Mouse (Mus musculus) ES-E14 (cell line): Measurements from ENCODE around the gene Speer2. TPM values are rescaled to one million over a fixed set of nuclear protein-coding genes. Genes with fewer than 3 reads are reported as not detected.

Source experiments
- DNase-seq: peaks from one replicate; pipeline ENCODE4 v3.0.0-alpha.2; 2013; ENCODE audit warnings: low read depth, low spot score
- H3K27ac ChIP-seq: 2 replicates; pipeline ENCODE4 v1.5.1; 2012; ENCODE audit warnings: low read depth, mild to moderate bottlenecking, low read length, moderate library complexity, mixed read lengths; ENCODE audit not compliant: poor library complexity, insufficient read depth, severe bottlenecking
- H3K36me3 ChIP-seq: 2 replicates; pipeline ENCODE4 v1.6.1; 2012; ENCODE audit warnings: mild to moderate bottlenecking, low read length, moderate library complexity, mixed read lengths; ENCODE audit not compliant: control insufficient read depth, poor library complexity, insufficient read depth, severe bottlenecking
- H3K4me1 ChIP-seq, 2 experiments: fragments of 150-350 bp in 1 of 2; sonication (generic) in 1 of 2; 2 replicates each; pipeline ENCODE4 v1.6.1; 2012; ENCODE audit warnings: low read length in 2 of 2, mild to moderate bottlenecking in 1 of 2, mixed read lengths in 1 of 2; ENCODE audit not compliant: control insufficient read depth in 2 of 2, insufficient read depth in 2 of 2, poor library complexity in 1 of 2
- H3K4me3 ChIP-seq, 2 experiments: fragments of 150-350 bp in 1 of 2; sonication (generic) in 1 of 2; 2 replicates each; pipeline ENCODE4 v1.5.1; 2012; ENCODE audit warnings: low read length in 2 of 2, low read depth in 1 of 2, mild to moderate bottlenecking in 1 of 2, mixed read lengths in 1 of 2; ENCODE audit not compliant: insufficient read depth in 1 of 2, poor library complexity in 1 of 2, severe bottlenecking in 1 of 2
- H3K9ac ChIP-seq: 2 replicates; pipeline ENCODE4 v1.6.1; 2012; ENCODE audit warnings: low read depth, mild to moderate bottlenecking, low read length, mixed read lengths; ENCODE audit not compliant: poor library complexity, insufficient read depth, severe bottlenecking
- H3K9me3 ChIP-seq: fragments of 150-350 bp; sonication (generic); 2 replicates; pipeline ENCODE4 v1.6.1; 2012; ENCODE audit warnings: low read depth, mild to moderate bottlenecking, low read length; ENCODE audit not compliant: control insufficient read depth, insufficient read depth
- CHD2 ChIP-seq: IDR thresholded peaks from 2 replicates; pipeline ENCODE4 v1.6.1; 2014; ENCODE audit warnings: mild to moderate bottlenecking, low read depth, low read length, inconsistent platforms
- HCFC1 ChIP-seq: IDR thresholded peaks from 2 replicates; pipeline ENCODE4 v1.6.1; 2012; ENCODE audit warnings: low read length, inconsistent platforms, borderline replicate concordance; ENCODE audit not compliant: insufficient read depth
- MAFK ChIP-seq: IDR thresholded peaks from 2 replicates; pipeline ENCODE4 v1.6.1; 2014; ENCODE audit warnings: mild to moderate bottlenecking, low read depth, low read length, inconsistent platforms; ENCODE audit not compliant: insufficient read depth
- ZC3H11A ChIP-seq: IDR thresholded peaks from 2 replicates; pipeline ENCODE4 v1.6.1; 2012; ENCODE audit warnings: low read depth, mild to moderate bottlenecking, inconsistent platforms, low read length, borderline replicate concordance
- ZNF384 ChIP-seq: IDR thresholded peaks from 2 replicates; pipeline ENCODE4 v1.6.1; 2012; ENCODE audit warnings: low read depth, low read length, inconsistent platforms
- in situ Hi-C, 2 experiments: fragments of 600-800 bp; cut with MboI; formaldehyde crosslinking; loops; one replicate each; pipeline ENCODE4 v1.15.1; 2025; ENCODE audit warnings: low sequenced_read_pairs in 2 of 2, inconsistent platforms in 1 of 2; ENCODE audit not compliant: unreplicated experiment in 2 of 2
- total RNA-seq: library from RNA; depleted of rRNA; stranded (reverse); fragments of 300-350 nt; gene quantifications from 2 replicates; pipeline ENCODE4 v1.2.3, GENCODE M21; 2012; rRNA removed

Speer2 gene
- total RNA-seq = not detected in 2 replicates

DNA sequence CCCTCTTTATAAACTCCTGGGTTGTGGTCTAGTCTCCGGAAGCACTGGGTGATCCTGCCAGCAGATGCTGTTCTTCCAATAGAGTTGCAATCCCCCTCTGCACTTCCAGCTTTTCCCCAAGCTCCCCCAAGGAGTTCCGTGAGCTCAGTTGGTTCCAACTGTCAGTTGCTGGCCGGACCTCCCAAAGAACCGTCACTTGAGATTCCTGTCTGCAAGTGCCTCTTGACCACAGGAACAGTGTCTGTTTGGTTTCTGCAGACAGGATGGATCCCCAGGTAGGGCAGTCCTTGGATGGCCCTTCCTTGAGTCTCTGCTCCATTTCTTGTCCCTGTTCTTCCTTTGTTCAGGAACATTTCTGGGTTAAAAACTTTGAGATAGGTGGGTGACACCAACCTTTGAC, at the start of gene Speer2:
TSS of gene Speer2 (minus strand) at position 101 of the 400 bp plus-strand sequence.
- no peaks in the 10 kb centered on the region for H3K36me3 ChIP-seq
- in situ Hi-C loops = no loop called here
- no peaks in the 10 kb centered on the region for H3K4me1 ChIP-seq
- DNase-seq = no peak
- 0 out of 2 replicates have a peak, but pooled peaks cover 2% of the 10 kb centered on the region for H3K9me3 ChIP-seq
- H3K27ac ChIP-seq = no peak within 1 kb of the TSS
- no peak within 1 kb of the TSS for H3K4me3 ChIP-seq
- H3K9ac ChIP-seq = no peak within 1 kb of the TSS
- TF ChIP-seq HCFC1 = no peak
- TF ChIP-seq MAFK = no peak
- TF ChIP-seq CHD2 = no peak
- TF ChIP-seq ZNF384 = no peak
- no peak for TF ChIP-seq ZC3H11A

DNA sequence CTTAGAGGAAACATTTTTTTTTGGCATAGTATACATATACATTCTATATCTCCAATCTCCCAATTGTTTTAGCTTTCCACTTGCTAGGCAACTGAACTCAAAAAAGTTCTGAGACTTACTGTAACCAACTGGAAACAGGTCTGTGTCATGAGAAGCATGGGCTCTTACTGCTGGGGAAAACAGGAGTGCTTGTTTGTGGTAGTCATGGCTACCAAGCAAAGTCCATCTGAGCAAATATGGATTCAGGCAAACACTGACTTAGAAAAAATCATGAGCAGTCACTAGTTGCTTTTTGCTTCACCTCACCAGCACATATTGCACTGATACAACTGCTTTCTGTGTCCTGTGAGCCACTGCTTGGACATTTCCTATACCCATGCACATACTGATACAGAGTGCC, 40.8 kb upstream of the Speer2 start:
- H3K4me1 ChIP-seq = no peaks in the 10 kb centered on the region
- DNase-seq = no peak
- TF ChIP-seq HCFC1 (no peak), CHD2 (no peak), MAFK (no peak), ZNF384 (no peak), ZC3H11A (no peak)
- no peak overlapping the region for H3K27ac ChIP-seq
- in situ Hi-C loops = no loop called here
- no peak overlapping the region for H3K4me3 ChIP-seq
- H3K9me3 ChIP-seq = no peaks in the 10 kb centered on the region
- no peaks in the 10 kb centered on the region for H3K36me3 ChIP-seq
- no peak overlapping the region for H3K9ac ChIP-seq

DNA sequence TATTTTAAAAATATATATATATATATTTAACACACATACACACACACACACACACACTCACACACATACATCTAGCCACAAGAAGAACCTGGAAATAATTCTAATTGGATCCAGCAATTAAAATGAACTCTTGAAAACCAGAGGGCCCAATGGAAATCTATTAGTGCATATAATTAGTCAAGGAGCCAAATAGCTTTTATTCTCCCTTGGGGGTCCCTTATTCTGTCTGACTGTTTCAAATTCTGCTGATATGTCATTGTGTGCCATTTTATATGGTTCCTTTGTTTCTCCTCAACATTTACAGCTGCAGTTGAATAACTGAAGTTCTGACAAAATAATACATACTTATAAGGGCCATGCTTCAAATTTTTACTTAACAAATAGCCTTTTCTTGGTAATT, 17.2 kb upstream of the Speer2 start:
- no peaks in the 10 kb centered on the region for H3K4me1 ChIP-seq
- no peaks in the 10 kb centered on the region for H3K9me3 ChIP-seq
- in situ Hi-C loops = no loop called here
- no peak for DNase-seq
- no peaks in the 10 kb centered on the region for H3K36me3 ChIP-seq
- H3K9ac ChIP-seq = no peak overlapping the region
- no peak overlapping the region for H3K4me3 ChIP-seq
- TF ChIP-seq ZC3H11A (no peak), HCFC1 (no peak)
- no peak overlapping the region for H3K27ac ChIP-seq

DNA sequence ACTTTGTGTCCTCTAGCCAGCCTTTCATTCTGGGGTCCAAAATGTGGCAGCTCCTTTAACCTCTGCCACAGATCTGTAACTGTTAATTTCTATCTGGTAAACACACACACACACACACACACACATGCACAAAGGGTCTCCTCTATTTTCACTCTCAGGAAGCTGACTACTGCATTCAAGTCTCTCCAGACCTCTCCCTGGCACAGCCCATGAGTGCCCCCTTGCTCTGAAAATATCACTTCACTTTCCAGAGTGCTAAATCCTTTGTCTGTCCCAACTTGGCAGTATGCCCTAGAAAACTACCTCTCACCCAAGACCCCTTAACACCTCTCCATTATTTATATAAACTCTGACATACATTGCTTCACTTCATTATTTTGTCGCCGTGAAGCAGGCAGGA, 26.9 kb downstream of the Speer2 start:
- Histone ChIP-seq H3K9ac (no peak overlapping the region), H3K4me1 (no peaks in the 10 kb centered on the region), H3K4me3 (no peak overlapping the region), H3K27ac (no peak overlapping the region), H3K36me3 (no peaks in the 10 kb centered on the region), H3K9me3 (no peaks in the 10 kb centered on the region)
- TF ChIP-seq MAFK (no peak), CHD2 (no peak), HCFC1 (no peak), ZC3H11A (no peak)
- no peak for DNase-seq
- in situ Hi-C loops = no loop called here

DNA sequence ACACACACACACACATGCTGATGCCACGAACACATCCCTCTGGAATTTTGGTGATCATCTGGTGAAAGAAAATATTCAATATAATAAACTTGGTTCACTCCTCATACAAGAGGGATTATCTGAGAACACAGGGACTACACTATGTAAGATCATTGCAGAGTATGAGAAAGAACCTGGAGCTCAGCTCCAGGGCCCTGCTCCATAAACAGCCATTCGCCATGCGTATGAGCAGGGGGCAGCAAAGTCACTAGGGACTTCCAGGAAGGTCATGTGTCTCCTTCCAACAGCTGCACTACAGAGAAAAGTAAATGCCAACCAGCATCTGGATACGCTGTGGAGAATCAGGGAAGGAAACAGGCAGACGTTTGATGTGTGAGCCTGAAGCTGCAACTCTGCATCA, 49.9 kb downstream of the Speer2 start:
- Histone ChIP-seq H3K9me3 (no peaks in the 10 kb centered on the region), H3K36me3 (no peaks in the 10 kb centered on the region), H3K4me3 (no peak overlapping the region), H3K27ac (no peak overlapping the region), H3K9ac (no peak overlapping the region), H3K4me1 (no peaks in the 10 kb centered on the region)
- no peak for TF ChIP-seq ZC3H11A
- no peak for TF ChIP-seq ZNF384
- no peak for TF ChIP-seq MAFK
- no peak for TF ChIP-seq HCFC1
- TF ChIP-seq CHD2 = no peak
- no peak for DNase-seq
- in situ Hi-C loops = no loop called here
